Mouse (Mus musculus) cerebellum, adult 2 months (tissue): ENCODE results near the gene Dppa3.

Source experiments
- CTCF ChIP-seq: fragments of 200-500 bp; IDR thresholded peaks from 2 replicates; pipeline ENCODE4 v1.5.1; 2011; ENCODE audit warnings: low read depth, mild to moderate bottlenecking, control low read depth, low read length, moderate library complexity, borderline replicate concordance; ENCODE audit not compliant: insufficient read depth
- POLR2A ChIP-seq: fragments of 200-500 bp; IDR thresholded peaks from 2 replicates; pipeline ENCODE4 v1.6.1; 2011; ENCODE audit warnings: low read length, control low read depth, borderline replicate concordance; ENCODE audit not compliant: insufficient read depth

DNA sequence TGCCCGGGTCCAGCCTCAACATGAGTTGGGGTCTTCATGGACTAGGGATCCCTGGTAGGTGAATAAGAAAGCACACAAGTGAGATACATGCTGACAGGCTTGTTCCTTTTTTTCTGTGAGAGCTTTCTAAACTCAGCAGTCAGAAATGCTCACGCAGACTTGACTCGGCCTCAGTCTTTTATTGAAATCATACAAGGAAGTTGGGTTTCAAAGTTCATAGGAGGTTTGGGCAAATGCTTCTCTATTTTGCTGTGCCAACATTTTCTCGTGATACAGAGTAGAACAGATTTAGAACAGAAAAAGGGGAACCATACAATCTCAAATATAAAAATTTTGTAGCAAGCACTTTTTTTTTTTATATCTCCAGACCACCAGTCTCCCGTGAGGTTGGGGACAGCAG is 31.4 kb downstream of the Dppa3 start:
- TF ChIP-seq CTCF (no peak), POLR2A (no peak)
